Comparison of ENCODE assay signal across 28 mouse cellular contexts in the genomic region with DNA sequence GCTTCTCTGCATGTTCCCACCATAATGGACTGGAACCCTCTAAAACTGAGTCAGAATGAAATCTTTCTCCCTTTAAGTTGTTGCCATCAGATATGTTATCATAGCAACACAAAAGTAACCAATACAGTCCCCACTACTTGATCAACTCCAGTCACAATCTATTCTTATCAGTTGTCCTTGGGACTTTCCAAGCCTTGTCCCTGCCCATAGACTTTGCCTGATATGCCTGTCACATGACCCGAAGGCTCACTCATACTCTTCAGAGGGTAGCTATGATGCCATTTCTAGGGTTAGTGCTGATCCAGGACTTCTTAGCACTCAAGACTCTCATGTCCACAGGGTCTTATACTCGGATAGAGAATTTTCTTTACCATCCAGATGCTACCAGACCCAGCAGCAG. TPM values are rescaled to one million over a fixed set of nuclear protein-coding genes. Genes with fewer than 3 reads are reported as not detected.
"Had no signal": no experiment of that assay in that cellular context is flagged by ENCODE, and none has a peak within 500 bp of the region (broad histone marks: within the 10 kb centered on the region; RNA-seq: fewer than 3 reads in every experiment).

No protein-coding gene starts in this region.

- H3K9me3 ChIP-seq: embryonic facial prominence, embryonic 10.5 days; embryonic facial prominence, embryonic 12.5 days; embryonic facial prominence, embryonic 13.5 days; embryonic facial prominence, embryonic 15.5 days; forebrain, embryonic 10.5 days; forebrain, embryonic 12.5 days; forebrain, embryonic 13.5 days; forebrain, embryonic 15.5 days had no signal

- H3K4me3 ChIP-seq: embryonic facial prominence, embryonic 10.5 days; embryonic facial prominence, embryonic 12.5 days; embryonic facial prominence, embryonic 13.5 days; embryonic facial prominence, embryonic 15.5 days; erythroblast, embryonic 14.5 days; forebrain, embryonic 10.5 days; forebrain, embryonic 12.5 days; forebrain, embryonic 13.5 days; forebrain, embryonic 15.5 days; gastrocnemius, adult 2 months had no signal

- H3K4me2 ChIP-seq: embryonic facial prominence, embryonic 12.5 days; embryonic facial prominence, embryonic 13.5 days; embryonic facial prominence, embryonic 15.5 days; forebrain, embryonic 12.5 days; forebrain, embryonic 13.5 days; forebrain, embryonic 15.5 days had no signal

- H3K36me3 ChIP-seq: embryonic facial prominence, embryonic 10.5 days; embryonic facial prominence, embryonic 12.5 days; embryonic facial prominence, embryonic 13.5 days; embryonic facial prominence, embryonic 15.5 days; forebrain, embryonic 10.5 days; forebrain, embryonic 12.5 days; forebrain, embryonic 15.5 days had no signal

- H3K4me1 ChIP-seq: embryonic facial prominence, embryonic 12.5 days; embryonic facial prominence, embryonic 13.5 days; embryonic facial prominence, embryonic 15.5 days; forebrain, embryonic 10.5 days; forebrain, embryonic 12.5 days; forebrain, embryonic 13.5 days; forebrain, embryonic 15.5 days had no signal

- H3K27me3 ChIP-seq: embryonic facial prominence, embryonic 12.5 days; embryonic facial prominence, embryonic 13.5 days; embryonic facial prominence, embryonic 15.5 days; forebrain, embryonic 12.5 days; forebrain, embryonic 13.5 days; forebrain, embryonic 15.5 days had no signal

- H3K9ac ChIP-seq: embryonic facial prominence, embryonic 12.5 days; embryonic facial prominence, embryonic 13.5 days; embryonic facial prominence, embryonic 15.5 days; forebrain, embryonic 12.5 days; forebrain, embryonic 13.5 days; forebrain, embryonic 15.5 days; forebrain, postnatal 0 days had no signal

- H3K27ac ChIP-seq: embryonic facial prominence, embryonic 10.5 days; embryonic facial prominence, embryonic 12.5 days; embryonic facial prominence, embryonic 13.5 days; embryonic facial prominence, embryonic 15.5 days; forebrain, embryonic 10.5 days; forebrain, embryonic 12.5 days; forebrain, embryonic 13.5 days; forebrain, embryonic 15.5 days; gastrocnemius, adult 2 months had no signal

- DNase-seq: cerebellum, adult 18-20 months; cerebellum, adult 2 months; cerebellum, adult 8-10 months; cerebellum, adult 9-10 months; cerebellum, adult 9-11 months; cerebellum, postnatal 10 days; cerebellum, postnatal 14 days; cerebellum, postnatal 25 days; cerebellum, postnatal 36 days; embryo, embryonic 11 days; forebrain, postnatal 0 days; gastrocnemius, adult 2 months; gastrocnemius, postnatal 10 days; gastrocnemius, postnatal 14 days; gastrocnemius, postnatal 25 days; gastrocnemius, postnatal 36 days; heart, adult 18-20 months had no signal

- ATAC-seq: forebrain, embryonic 13.5 days; forebrain, embryonic 14.5 days; forebrain, embryonic 15.5 days; forebrain, embryonic 16.5 days; forebrain, postnatal 0 days had no signal

RNA-seq across cellular contexts. Expression of a gene that starts 13.0 kb away (rescaled TPM):
- polyA plus RNA-seq: erythroblast, embryonic 14.5 days had no signal

RNA-seq across cellular contexts. Expression of a gene that starts 19.7 kb away (rescaled TPM):
- polyA plus RNA-seq: erythroblast, embryonic 14.5 days had no signal
